Mouse (Mus musculus): ENCODE data around the gene Eif2b4.

- TF ChIP-seq CTCF (IDR thresholded peaks at IDR 0.05; ENCODE audit: control insufficient read depth, insufficient read depth, insufficient read length) = no peak
- TF ChIP-seq USF1 (IDR thresholded peaks at IDR 0.05; ENCODE audit: low read depth) = no peak
- no peak for TF ChIP-seq MAX (IDR thresholded peaks at IDR 0.05)
Observed at GRCm38 (mm10) chr5:31195671-31196070, 2.4 kb upstream of the Eif2b4 start.
